Mouse (Mus musculus) layer of hippocampus, postnatal 25 days (tissue): ENCODE measurements at regions not wholly inside any gene's neighbourhood (a gene's known extent, or its start where the extent isn't known, plus 50 kb on each side); places are given as distances from the start of the nearest gene placed in this dataset.
A peak's percentile ranks its signal among the peaks of the same experiment; 100 is the strongest.

Experiments used
- DNase-seq, 2 experiments: peaks; one replicate each; pipeline ENCODE4 v3.0.0; 2022; ENCODE audit warnings: mixed read lengths in 2 of 2, low spot score in 1 of 2; ENCODE audit errors: extremely low spot score in 1 of 2

- DNase-seq = no peak
Observed at GRCm38 (mm10) chr4:68179551-68179950, 774.6 kb downstream of the Brinp1 start.

DNA sequence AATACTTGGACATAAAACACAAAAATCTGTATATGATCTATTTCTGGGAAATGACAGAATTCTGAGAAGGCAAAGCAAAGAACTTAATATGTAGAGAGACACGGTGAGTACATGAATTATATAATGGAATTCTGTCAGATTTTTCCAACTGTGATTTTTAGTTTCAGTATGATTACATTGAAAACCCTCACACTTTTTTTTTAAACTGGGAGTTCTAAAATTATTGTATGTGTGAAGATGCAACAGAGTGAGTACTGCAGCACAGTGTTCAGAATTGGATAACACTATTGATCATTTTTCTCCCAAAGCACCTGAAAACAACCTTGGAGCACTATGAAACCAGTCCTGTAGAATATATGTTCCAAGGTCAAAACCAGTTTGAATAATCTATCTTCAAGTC, 797.7 kb downstream of the Brinp1 start:
- DNase-seq = no peak

DNA sequence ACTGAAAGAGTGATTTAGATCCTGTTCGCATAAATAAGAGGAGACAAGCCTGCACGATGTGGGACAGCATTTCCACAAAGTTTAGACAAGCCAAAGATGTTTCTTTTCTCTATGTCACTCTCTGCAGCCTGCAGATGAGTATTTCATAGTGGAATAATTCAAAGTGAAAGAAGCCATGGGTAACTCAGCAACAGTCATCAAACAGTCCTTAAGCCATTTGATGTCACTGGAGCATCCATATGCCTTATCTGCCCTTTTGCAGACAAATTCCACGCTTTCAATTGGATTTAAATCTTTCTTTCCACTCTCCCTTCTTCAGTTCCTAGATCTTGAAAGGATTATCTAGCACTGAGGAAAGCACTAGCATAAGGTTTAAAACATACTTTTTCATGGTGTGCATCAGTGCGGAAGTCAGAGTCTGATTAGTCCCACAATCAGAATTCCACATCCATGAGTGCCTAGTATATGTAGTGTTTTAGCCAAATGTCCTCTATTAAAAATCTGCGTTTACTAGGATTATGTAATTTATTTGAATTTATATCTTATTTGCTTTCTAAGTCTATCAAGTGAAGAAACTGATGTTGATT, 805.6 kb downstream of the Brinp1 start:
- no peak for DNase-seq

GRCm38 (mm10) chr4:68128124-68128523, 826.1 kb downstream of the Brinp1 start:
- DNase-seq = no peak

DNA sequence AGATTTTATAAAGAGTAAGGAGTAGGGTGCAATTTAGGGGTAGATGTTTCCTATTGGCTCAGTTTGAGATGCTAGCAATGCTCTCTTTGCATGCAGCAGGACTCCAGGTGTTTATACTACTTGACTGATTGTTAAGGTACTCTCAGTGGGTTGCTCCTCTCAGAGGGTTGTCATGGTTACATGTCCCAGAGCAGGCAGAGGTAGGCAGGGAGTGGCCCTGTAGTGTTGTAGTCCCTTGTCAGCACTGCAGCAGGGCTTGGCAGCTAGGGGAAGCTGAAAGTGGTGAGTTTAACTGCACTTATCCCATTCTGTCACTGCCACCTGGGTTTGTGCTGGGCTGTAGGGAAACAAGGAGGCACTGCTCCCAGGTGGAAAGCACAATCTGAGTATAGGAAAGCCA, 839.7 kb downstream of the Brinp1 start:
- no peak for DNase-seq

DNA sequence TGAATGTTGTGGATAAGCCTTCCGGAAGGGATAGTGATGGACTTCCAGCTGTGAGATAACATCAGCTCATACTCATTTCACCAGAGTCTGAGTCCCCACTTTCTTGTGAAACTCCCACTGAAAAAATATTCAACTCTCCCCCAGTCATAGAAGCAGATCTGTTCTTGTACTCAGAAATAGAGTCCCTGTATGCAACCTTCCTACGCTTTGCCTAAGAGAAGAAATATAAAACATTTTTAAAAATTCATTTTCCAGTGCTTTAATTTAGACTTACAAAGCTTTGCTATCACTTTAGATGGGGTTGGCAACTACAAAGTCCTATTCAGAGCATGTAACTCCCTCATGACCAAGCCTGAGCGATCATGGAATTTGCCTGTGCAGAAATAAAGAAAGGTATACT, 868.9 kb downstream of the Brinp1 start:
- DNase-seq = no peak

GRCm38 (mm10) chr4:68056813-68057578, 897.2 kb downstream of the Brinp1 start:
- DNase-seq = no peak

- peak; percentile 30 to 41 for DNase-seq
Observed at GRCm38 (mm10) chr4:68022891-68023303, 931.3 kb downstream of the Brinp1 start.

DNA sequence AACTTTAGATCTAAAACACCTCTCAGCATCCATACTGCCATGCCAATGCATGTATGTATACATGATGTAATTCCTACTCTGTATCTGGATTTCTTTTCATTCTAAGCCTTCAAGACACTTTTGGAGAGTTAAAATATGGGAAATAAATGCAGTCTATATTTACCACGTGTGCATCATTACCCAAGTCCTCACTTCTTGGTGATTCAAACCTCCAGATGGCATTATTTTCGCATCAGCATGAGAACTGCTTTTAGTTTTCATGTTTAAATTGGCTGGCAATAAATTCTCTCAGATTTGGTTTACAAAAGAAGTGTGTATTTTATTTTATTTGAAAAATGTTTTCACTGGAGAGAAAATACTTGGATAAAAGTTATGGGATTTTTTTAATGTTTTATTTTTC, 942.8 kb downstream of the Brinp1 start:
- no peak for DNase-seq

- DNase-seq = no peak
Observed at GRCm38 (mm10) chr4:67994796-67995283, 959.4 kb downstream of the Brinp1 start.

DNA sequence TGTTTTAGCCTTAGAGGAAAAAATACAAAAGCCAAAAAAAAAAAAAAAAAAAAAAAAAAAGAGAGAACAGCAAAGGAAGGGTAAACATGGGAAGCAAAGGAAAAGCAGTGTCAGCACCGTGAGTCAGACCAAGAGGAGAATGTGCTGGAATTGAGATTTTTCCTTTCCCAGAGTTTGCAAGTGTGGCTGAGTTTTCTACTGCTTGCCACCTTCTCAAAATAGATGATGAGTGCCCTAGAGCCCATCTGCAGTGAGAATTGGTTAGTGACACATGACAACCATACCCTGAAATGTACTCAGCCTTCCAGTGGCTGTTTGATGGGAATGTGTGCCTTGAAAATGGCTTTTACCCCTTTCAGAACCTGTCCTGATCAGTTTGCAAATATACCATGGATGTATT, 990.7 kb downstream of the Brinp1 start:
- no peak for DNase-seq

GRCm38 (mm10) chr4:67948000-67948399, 1006.2 kb downstream of the Brinp1 start:
- DNase-seq = no peak

DNA sequence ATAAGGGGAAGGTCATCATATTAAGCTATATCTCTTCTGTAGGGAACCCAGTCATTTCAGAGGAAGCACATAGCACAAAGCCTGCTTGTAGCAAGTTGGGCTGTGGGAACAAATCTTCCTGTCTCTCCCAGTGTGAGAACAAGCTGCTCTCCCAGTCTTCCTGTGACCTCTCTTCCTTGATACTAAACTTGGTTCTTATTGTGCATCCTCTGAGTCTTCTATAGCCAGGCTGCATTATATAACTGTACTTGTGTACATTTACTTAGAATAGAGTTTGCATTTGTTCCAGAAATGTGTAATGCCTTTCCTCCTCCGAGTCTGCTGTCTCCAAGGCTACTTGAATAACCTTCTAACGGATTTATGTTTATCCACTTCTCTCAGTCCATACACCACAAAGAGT, 1021.7 kb downstream of the Brinp1 start:
- DNase-seq = no peak

- DNase-seq = no peak
Observed at GRCm38 (mm10) chr4:67899109-67899508, 1055.1 kb downstream of the Brinp1 start.

DNA sequence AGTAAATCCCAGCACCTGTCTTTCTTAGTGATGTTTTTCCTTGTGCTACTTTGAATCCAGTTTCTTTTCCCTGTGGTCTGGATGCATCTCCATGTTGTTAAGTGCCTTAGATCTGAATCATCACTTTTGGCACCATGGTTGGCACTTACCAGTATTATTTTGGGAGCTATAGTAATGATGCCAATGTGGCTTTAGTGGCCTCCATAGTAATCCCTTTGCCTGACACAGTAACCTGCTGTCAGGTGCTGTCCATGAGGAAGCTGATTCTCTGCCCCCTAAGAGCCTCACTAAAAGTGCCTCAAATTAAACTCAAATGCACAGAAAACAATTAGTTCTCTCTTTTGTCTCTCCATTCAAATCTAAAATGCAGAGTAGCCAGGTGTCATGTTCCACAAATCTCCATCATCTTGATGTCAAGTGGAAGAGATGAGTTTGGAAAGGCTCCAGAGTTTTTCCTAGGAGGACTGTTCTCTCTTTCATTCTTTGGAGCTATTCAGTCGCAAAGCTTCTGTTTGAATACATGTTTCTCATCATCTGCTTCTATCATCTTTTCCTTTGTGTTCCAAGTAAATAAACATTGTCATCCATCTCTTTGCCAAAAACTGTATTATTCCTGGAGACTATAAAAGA, 1062.1 kb downstream of the Brinp1 start:
- no peak for DNase-seq

- DNase-seq = no peak
Observed at GRCm38 (mm10) chr4:67887954-67888353, 1060.6 kb downstream of the Tlr4 start.

- no peak for DNase-seq
Observed at GRCm38 (mm10) chr4:67885204-67885603, 1057.8 kb downstream of the Tlr4 start.

DNA sequence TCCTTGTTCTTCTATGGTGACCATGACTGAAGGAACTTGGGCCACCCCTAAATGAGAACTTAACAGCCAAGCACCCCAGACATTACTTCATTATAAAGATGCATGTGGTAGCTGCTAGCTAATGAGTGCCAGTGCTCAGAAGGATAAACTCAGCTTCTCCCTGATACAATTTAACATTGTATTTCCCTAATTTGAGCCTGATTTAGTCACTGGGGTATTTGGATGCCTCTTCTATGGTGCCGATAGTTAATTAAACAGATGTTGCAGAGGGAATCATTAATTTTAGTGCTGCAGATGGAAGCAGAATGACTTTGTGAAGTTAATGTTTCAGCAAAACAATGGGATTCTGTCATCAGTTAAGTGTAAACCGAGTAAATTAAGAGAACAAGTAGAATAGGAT, 1034.8 kb downstream of the Tlr4 start:
- DNase-seq = no peak

GRCm38 (mm10) chr4:67861801-67862200, 1034.4 kb downstream of the Tlr4 start:
- DNase-seq = no peak

GRCm38 (mm10) chr4:67853001-67853400, 1025.6 kb downstream of the Tlr4 start:
- DNase-seq = no peak

DNA sequence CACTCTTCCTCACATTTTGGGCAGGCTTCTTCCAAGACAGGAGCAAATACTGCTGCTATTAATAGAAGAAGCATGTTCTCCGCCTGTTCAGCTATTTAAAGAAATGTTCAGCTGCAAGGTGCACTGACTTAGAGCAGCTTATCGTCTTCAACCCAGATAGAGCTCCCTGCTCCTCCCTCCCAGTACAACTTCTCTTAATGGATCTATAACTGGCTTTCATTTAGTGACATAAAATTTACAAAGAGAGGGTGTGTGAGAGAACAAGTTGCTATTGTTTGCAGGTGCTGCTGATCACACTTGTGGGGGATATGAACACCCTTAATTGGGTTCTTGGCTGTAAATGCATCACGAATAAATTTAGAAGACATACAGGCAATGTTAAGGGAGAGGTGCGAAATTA, 1006.0 kb downstream of the Tlr4 start:
- no peak for DNase-seq

- no peak for DNase-seq
Observed at GRCm38 (mm10) chr4:67825484-67825883, 998.1 kb downstream of the Tlr4 start.
